Mouse (Mus musculus) hindbrain, embryonic 15.5 days (tissue): ENCODE data around the gene Camta1. TPM values are rescaled to one million over a fixed set of nuclear protein-coding genes. Genes with fewer than 3 reads are reported as not detected.

Experiments used
- ATAC-seq: fragments of 200-750 bp; cut with Nextera tagmentation; 2 replicates; pipeline ENCODE4 v1.8.0; 2017; ENCODE audit warnings: low read depth, moderate number of reproducible peaks, moderate TSS enrichment; ENCODE audit not compliant: low FRiP score
- H3K27ac ChIP-seq: fragments of 300-500 bp; sonication (generic); replicated peaks from 2 replicates; pipeline ENCODE4 v1.5.1; 2015; ENCODE audit warnings: mild to moderate bottlenecking, inconsistent platforms
- H3K27me3 ChIP-seq: fragments of 300-500 bp; sonication (generic); 2 replicates; pipeline ENCODE4 v1.6.1; 2015; ENCODE audit warnings: control low read depth, inconsistent platforms
- H3K36me3 ChIP-seq: fragments of 300-500 bp; sonication (generic); 2 replicates; pipeline ENCODE4 v1.6.1; 2015; ENCODE audit warnings: control low read depth, inconsistent platforms
- H3K4me1 ChIP-seq: fragments of 300-500 bp; sonication (generic); replicated peaks from 2 replicates; pipeline ENCODE4 v1.6.1; 2015; ENCODE audit warnings: control low read depth, inconsistent platforms
- H3K4me2 ChIP-seq: fragments of 300-500 bp; sonication (generic); 2 replicates; pipeline ENCODE4 v1.6.1; 2015; ENCODE audit warnings: moderate library complexity, mild to moderate bottlenecking, inconsistent platforms
- H3K4me3 ChIP-seq: fragments of 300-500 bp; sonication (generic); 2 replicates; pipeline ENCODE4 v1.5.1; 2015; ENCODE audit warnings: mild to moderate bottlenecking, inconsistent platforms
- H3K9ac ChIP-seq: fragments of 300-500 bp; sonication (generic); 2 replicates; pipeline ENCODE4 v1.6.1; 2015; ENCODE audit warnings: inconsistent platforms
- H3K9me3 ChIP-seq: fragments of 300-500 bp; sonication (generic); 2 replicates; pipeline ENCODE4 v1.6.1; 2016; ENCODE audit warnings: control low read depth, inconsistent platforms
- WGBS: fragments of 180-500 bp; shearing (Covaris S2); methylation state at CpG from one replicate; pipeline ENCODE4 v1.1.7; 2015; 5-methylcytosine and 5-hydroxymethylcytosine counted together
- polyA plus RNA-seq: library from polyadenylated mRNA; unstranded; fragments of >200 nt; fragmentation: Nextera tagmentation; extraction: Ambion mirVana; gene quantifications from 2 replicates; pipeline ENCODE4 v1.2.1, GENCODE M21; 2015

Gene Camta1
- polyA plus RNA-seq, 1 experiment from 2014 or later: 150 TPM

DNA sequence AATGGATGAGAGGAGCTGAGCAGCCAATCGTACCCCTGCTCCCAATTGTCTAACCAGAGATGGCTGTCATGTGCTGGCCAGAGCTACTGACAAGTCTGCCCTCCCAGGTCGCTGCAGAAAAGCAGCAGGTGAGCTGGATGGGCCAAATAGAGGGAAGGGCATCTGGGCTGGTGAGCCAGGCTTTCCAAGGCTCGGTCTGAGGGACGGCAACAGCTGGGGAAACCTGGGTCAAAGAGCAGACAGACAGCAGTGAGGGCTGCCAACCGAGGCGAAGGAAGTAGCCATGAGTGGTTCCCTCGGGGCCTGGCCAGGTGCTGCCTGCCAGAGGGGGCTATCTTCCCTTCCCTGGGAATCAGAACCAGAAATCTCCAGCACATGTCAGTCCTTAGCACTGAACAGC, 109.1 kb downstream of the Camta1 start:
- Histone ChIP-seq H3K4me3 (no peak overlapping the region), H3K4me1 (peaks cover 35% of the 10 kb centered on the region), H3K27me3 (no peaks in the 10 kb centered on the region), H3K9me3 (no peaks in the 10 kb centered on the region), H3K27ac (peak overlapping the region; percentile 28; the same call in 1 of the 2 replicates), H3K9ac (no peak overlapping the region), H3K4me2 (no peak overlapping the region), H3K36me3 (no peaks in the 10 kb centered on the region)
- ATAC-seq: 0 out of 2 replicates have a peak, but pooled peaks have one; percentile 2
- WGBS: 45% methylated on average over 7 of the region's 7 CpGs

DNA sequence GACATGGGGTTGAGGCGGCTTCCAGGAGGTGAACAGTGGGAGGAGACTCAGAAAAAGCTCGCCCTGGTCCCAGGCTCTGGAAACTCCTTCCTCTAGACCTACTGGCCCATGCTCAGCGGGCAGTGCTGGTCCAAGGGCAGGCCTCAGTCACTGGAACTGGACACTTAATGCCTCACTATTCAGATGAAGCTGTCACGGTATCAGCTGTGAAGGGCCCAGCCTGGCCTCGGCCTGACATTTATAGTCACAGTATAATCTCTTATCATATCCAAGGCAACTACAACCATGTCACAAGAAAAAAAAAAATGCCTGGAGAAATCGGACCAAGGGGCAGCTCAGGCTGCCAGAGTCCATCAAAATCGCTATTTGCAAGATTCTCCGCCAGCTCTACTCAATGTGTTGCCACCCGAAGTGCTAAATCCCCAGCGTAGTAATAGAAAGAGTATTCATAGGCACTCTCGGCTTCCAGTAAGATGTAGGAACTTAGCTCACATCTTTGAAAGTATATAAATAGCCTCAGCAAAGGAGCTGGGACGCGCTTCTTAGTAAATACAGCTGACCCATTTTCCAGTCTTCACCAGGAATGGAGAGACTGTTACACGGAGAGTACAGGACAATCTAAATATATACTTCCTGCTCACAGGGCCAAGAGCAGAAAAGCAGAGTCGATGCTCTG, 110.3 kb downstream of the Camta1 start:
- Histone ChIP-seq H3K27me3 (no peaks in the 10 kb centered on the region), H3K9me3 (no peaks in the 10 kb centered on the region), H3K4me2 (no peak overlapping the region), H3K36me3 (no peaks in the 10 kb centered on the region), H3K4me3 (no peak overlapping the region), H3K9ac (no peak overlapping the region), H3K27ac (no peak overlapping the region), H3K4me1 (peaks cover 35% of the 10 kb centered on the region)
- ATAC-seq: no peak
- 80% methylated on average over 15 of the region's 15 CpGs for WGBS

DNA sequence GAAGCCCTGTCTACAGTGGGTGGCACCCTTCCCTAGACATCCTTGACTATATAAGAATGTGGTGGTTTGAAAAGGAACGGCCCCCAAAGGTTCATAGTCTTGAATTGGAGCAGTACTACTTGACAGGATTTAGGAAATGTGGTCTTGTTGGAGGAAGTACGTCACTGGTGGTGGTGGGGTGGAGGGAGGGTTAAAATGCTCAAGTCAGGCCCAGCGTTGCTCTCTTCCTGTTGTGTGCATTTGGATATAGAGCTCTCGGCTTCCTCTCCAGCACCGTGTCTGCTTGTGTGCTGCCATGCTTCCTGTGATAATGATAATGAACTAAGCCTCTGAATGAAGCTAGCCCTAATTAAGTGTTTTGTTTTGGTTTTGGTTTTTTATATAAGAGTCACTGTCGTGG, 114.0 kb downstream of the Camta1 start:
- no peaks in the 10 kb centered on the region for H3K27me3 ChIP-seq
- 85% methylated on average over 6 of the region's 6 CpGs for WGBS
- no peak for ATAC-seq
- no peak overlapping the region for H3K4me2 ChIP-seq
- no peaks in the 10 kb centered on the region for H3K36me3 ChIP-seq
- H3K9ac ChIP-seq: no peak overlapping the region
- no peak overlapping the region for H3K4me3 ChIP-seq
- peaks cover 14% of the 10 kb centered on the region for H3K4me1 ChIP-seq
- H3K27ac ChIP-seq: no peak overlapping the region
- no peaks in the 10 kb centered on the region for H3K9me3 ChIP-seq

DNA sequence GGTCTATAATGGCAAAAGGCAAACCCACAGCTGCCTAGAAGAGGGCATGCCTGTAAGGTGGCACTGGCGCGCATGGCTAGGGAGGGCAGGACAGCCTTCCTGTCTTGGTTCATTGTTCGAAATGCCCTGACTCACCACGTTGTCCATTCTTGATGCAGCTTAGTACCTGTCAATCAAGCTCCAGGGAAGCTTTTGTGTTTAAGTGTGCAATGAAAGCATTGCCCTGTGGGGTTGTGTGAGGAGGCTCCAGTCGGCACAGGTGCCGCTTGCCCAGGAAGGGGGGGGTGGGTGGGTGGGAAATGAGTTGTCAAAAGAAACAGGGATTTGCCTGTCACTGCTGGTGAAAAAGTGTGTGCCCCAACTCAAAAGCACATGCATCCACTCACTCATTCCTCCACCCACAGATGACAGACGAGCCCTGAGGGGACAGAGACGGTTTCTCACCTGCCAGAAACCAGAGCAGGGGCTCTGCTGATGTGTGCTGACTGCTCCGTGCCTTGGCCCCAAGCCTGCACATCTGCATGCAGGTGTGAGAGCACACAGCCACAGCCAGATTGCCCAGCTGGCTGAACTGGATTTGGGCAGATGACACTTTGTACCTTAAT, 115.6 kb downstream of the Camta1 start:
- H3K9me3 ChIP-seq: no peaks in the 10 kb centered on the region
- H3K27me3 ChIP-seq: no peaks in the 10 kb centered on the region
- H3K9ac ChIP-seq: no peak overlapping the region
- H3K36me3 ChIP-seq: no peaks in the 10 kb centered on the region
- no peak for ATAC-seq
- no peak overlapping the region for H3K4me2 ChIP-seq
- 36% methylated on average over 8 of the region's 9 CpGs for WGBS
- H3K27ac ChIP-seq: no peak overlapping the region
- no peak overlapping the region for H3K4me3 ChIP-seq
- peaks cover 20% of the 10 kb centered on the region for H3K4me1 ChIP-seq

DNA sequence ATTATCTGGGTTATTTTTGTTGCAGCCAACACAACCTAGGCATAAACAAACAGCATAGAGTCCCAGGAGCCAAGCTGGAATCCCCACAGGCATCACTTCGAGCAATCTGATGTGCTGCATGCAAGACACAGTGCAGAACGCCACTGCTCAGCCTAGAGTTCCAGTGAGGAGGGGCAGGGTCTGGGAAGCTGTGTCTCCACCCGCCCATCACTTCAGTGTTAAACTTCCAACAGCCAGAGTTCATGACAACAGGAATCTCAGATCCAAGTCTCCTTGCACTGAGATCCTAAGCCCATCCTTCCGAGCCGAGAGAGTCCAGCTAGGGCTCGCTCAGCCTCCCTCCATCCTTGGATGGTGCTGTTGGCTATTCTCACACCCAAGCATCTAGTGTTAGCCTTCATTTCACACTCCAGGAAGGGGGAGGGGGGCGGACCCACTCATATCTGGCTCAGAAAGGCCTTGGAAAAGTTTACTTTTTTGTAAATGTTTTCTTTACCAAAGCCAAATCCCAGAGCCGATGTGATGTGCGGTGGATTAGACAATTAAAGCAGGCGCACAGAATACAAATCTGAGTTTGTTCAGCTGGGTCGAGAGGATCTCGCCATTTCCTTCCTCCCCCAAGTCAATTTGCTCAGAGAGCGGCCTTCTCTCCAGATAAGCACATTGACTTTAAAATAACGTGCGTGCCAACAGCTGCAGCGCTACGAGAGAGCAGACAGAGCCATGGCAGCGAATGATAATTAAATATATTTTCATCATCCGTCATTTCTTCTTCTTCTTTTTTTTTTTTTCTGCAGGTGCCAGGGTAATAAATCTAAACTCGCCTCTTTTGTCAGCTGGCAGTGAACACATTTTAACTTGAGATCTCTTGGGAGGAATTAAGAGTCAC, 120.2 kb downstream of the Camta1 start:
- Histone ChIP-seq H3K4me2 (no peak overlapping the region), H3K9me3 (no peaks in the 10 kb centered on the region), H3K27me3 (no peaks in the 10 kb centered on the region), H3K4me3 (no peak overlapping the region), H3K27ac (peak overlapping the region; percentile 37), H3K36me3 (no peaks in the 10 kb centered on the region), H3K9ac (no peak overlapping the region), H3K4me1 (peaks cover 44% of the 10 kb centered on the region)
- ATAC-seq: peak; percentile 13; the same call in 1 of the 2 replicates
- WGBS: 43% methylated on average over 20 of the region's 20 CpGs

DNA sequence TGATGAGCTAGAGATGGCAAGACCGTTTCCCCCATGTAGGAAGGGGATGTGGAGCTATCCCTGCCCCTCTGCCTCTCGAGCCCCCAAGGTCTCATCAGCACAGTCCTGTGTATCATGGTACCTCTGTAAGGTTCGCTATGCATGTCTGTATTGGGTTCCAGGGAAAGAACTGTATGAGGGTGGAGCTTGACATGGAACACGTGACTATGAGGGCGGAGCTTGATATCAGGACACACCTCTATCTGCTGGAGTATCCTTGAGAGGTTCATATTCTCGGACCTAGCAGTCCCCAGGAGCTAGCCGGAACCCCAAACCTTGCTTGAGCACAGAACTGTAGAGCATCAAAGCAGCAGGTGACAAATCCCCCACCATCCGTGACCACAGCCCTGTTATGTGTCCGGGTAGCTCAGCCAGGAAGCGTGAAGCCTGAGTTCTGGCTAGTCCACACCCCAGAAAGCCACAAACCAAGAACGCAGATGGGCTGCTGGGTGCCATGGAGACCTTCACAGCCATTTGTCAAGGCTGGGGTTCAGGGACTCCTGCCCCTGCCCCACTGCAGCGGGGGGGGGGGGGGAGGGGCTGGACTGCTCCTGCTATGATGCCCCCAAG, 122.2 kb downstream of the Camta1 start:
- Histone ChIP-seq H3K27me3 (no peaks in the 10 kb centered on the region), H3K4me3 (no peak overlapping the region), H3K36me3 (no peaks in the 10 kb centered on the region), H3K9me3 (no peaks in the 10 kb centered on the region), H3K4me1 (peaks cover 41% of the 10 kb centered on the region), H3K9ac (no peak overlapping the region), H3K27ac (0 out of 2 replicates have a peak overlapping the region, but pooled peaks have one; percentile 18), H3K4me2 (no peak overlapping the region)
- ATAC-seq: no peak
- WGBS: 72% methylated on average over 12 of the region's 12 CpGs

DNA sequence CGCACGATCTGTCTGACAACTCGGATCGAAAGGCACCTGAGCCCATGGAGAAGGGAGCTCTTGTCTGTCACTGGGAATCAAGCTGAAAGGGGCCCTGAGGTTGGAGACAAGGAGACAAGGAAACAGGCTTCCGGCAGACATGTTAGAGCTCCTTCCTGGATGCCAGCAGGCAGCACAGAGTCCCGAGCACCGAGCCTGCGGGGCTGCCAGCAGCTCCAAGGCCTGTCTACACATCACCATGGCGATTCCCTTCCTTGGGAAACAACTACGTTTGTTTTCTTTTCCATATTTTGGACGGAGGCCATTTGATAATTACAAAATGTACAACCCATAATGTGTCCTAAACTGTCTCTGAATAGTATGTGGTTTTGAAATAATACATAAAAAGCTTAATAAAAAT, 122.8 kb downstream of the Camta1 start:
- no peaks in the 10 kb centered on the region for H3K9me3 ChIP-seq
- no peaks in the 10 kb centered on the region for H3K27me3 ChIP-seq
- peaks cover 41% of the 10 kb centered on the region for H3K4me1 ChIP-seq
- H3K4me2 ChIP-seq: no peak overlapping the region
- ATAC-seq: no peak
- H3K27ac ChIP-seq: peak overlapping the region; percentile 9
- no peak overlapping the region for H3K9ac ChIP-seq
- H3K36me3 ChIP-seq: no peaks in the 10 kb centered on the region
- no peak overlapping the region for H3K4me3 ChIP-seq
- 40% methylated on average over 11 of the region's 11 CpGs for WGBS

DNA sequence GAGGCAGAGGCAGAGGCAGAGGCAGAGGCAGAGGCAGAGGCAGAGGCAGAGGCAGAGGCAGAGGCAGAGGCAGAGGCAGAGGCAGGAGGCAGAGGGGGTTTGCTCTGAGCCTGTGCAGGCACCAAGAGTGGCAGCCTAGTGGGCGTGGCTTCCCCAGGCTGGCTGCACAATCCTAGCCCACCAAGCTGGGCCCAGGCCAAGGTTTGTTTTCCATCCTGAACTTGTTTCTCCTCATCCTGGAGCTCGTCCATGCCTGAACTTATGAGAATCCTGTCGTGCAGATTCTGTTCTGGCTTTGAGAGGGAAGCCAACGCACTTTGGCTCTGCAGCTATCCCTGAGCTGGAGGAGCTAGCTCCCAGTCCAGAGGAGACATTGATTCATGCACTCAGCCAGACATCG, 123.4 kb downstream of the Camta1 start:
- no peak for ATAC-seq
- Histone ChIP-seq H3K4me2 (no peak overlapping the region), H3K9me3 (no peaks in the 10 kb centered on the region), H3K27me3 (no peaks in the 10 kb centered on the region), H3K4me3 (no peak overlapping the region), H3K36me3 (no peaks in the 10 kb centered on the region), H3K27ac (peak overlapping the region; percentile 9), H3K4me1 (peaks cover 41% of the 10 kb centered on the region), H3K9ac (no peak overlapping the region)
- WGBS: 64% methylated on average over 5 of the region's 5 CpGs

DNA sequence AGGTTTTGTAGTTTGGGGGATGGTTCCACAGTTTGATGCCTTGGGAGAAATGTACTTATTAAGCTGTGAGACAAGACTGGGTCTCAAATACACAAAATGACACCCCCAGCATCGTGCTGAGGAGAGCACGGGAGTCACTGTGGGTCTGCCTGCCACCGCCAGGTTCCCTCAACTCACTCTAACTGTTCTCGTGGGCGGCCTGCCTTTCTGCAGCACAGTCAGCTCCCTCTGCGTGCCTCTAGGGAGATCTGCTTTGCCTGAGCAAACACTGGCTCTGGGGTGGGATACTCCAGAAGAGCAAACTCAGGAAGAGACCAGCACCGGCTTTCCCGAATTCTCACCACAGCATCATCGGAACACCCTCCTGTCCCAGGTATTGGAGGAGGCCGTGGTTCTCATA, 129.0 kb downstream of the Camta1 start:
- no peaks in the 10 kb centered on the region for H3K9me3 ChIP-seq
- ATAC-seq: no peak
- peaks cover 16% of the 10 kb centered on the region for H3K4me1 ChIP-seq
- H3K9ac ChIP-seq: no peak overlapping the region
- H3K27ac ChIP-seq: no peak overlapping the region
- no peaks in the 10 kb centered on the region for H3K36me3 ChIP-seq
- no peak overlapping the region for H3K4me2 ChIP-seq
- H3K4me3 ChIP-seq: no peak overlapping the region
- 70% methylated on average over 10 of the region's 10 CpGs for WGBS
- H3K27me3 ChIP-seq: no peaks in the 10 kb centered on the region

DNA sequence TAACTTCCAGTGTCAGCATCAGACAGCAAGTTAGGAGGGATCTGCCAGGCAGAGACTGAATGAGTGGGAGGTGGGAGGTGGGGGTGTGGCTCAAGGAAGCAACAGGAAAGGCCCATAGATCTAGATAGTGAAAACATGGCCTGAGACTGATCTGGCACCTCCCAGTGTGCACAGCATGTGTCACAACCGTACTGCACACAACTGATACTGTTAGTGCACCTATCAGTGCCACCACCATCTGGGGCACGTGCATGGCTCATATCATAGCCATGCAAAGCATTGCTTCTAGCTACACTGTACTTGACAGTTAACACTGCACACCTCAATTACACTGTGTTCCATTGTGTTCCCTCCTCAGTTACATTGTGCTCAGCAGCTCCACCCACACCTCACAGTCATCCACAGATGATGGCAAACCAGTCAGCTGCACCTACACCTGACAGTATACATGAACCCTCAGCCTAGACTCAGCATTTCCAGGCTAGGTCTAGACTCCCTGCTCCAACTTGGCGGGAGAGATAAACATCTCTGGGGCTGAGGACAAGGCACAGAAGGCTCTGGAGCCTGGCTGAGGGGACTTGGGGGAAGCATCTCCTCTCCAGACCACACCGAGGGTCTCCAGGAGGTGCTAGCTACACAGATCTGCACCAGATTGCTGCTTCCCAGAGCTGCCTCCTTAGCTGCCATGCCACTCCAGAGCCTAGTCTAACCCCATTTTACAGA, 131.5 kb downstream of the Camta1 start:
- WGBS: 77% methylated on average over 4 of the region's 4 CpGs
- ATAC-seq: peak; percentile 40; the same call in 1 of the 2 replicates

DNA sequence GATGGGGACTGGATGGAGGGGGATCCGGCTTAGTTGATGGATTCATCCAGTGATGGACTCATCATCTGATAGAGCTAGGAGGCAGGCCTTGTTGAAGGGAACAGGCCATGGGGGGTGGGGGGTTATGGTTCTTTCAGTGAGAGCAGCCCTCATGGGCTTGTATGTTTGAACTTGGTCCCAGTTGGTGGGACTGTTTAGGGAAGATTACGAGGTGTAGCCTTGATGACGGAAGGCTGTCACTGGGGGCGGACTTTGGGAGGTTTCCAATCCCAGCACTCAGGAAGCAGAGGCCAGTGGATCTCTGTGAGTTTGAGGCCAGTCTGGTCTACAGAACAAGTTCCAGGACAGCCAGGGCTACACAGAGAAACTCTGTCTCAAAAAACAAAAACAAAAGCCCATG, 132.6 kb downstream of the Camta1 start:
- no peaks in the 10 kb centered on the region for H3K36me3 ChIP-seq
- WGBS: 69% methylated on average over 4 of the region's 4 CpGs
- H3K9ac ChIP-seq: no peak overlapping the region
- H3K4me2 ChIP-seq: no peak overlapping the region
- no peak for ATAC-seq
- no peaks in the 10 kb centered on the region for H3K9me3 ChIP-seq
- peak overlapping the region; percentile 51; the same call in 1 of the 2 replicates for H3K27ac ChIP-seq
- H3K27me3 ChIP-seq: no peaks in the 10 kb centered on the region
- H3K4me1 ChIP-seq: peaks cover 27% of the 10 kb centered on the region
- H3K4me3 ChIP-seq: no peak overlapping the region

More for the DNA sequence above, 131.5 kb downstream of the Camta1 start:
- Histone ChIP-seq H3K4me1 (peaks cover 27% of the 10 kb centered on the region), H3K27ac (no peak overlapping the region), H3K9ac (no peak overlapping the region), H3K4me3 (no peak overlapping the region), H3K4me2 (no peak overlapping the region), H3K27me3 (no peaks in the 10 kb centered on the region), H3K9me3 (no peaks in the 10 kb centered on the region), H3K36me3 (no peaks in the 10 kb centered on the region)
